Mouse (Mus musculus): Measurements from ENCODE around the gene Rundc1. TPM values are rescaled to one million over a fixed set of nuclear protein-coding genes. Genes with fewer than 3 reads are reported as not detected.

The Rundc1 gene
- total RNA-seq, 2 experiments from 2014 or later = 6.4 to 7.2 TPM

DNA sequence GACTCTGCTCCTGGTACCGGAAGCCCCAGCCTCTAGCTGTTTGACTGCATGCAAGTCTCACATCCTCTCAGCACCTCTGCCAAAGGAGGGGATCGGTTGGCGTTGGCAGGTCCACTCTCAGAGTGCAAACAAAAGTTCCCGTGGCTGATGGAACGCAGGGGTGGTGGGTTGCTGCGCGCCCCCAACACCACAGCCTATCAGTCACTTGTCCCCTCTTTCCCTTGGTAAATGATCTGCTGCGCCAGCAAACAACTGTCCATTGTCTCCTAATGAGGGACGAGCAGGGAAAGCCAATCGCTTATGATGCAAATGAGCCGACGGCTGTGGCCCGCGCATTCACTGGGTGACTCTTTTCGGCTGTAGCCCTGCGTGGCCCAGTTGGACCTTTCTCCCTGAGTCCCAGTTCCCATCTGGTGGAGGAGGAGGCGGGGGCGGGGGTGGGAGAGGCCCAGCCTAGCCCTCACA is 54.3 kb downstream of the Rundc1 start:
- intact Hi-C loops (cut with DNase I; ENCODE audit: low total_unique reads) = no loop called here
- DNase-seq = no peak

GRCm38 (mm10) chr11:101480912-101481311 is 56.0 kb downstream of the Rundc1 start:
- DNase-seq = no peak
- intact Hi-C loops (cut with DNase I; ENCODE audit: low total_unique reads) = no loop called here

DNA sequence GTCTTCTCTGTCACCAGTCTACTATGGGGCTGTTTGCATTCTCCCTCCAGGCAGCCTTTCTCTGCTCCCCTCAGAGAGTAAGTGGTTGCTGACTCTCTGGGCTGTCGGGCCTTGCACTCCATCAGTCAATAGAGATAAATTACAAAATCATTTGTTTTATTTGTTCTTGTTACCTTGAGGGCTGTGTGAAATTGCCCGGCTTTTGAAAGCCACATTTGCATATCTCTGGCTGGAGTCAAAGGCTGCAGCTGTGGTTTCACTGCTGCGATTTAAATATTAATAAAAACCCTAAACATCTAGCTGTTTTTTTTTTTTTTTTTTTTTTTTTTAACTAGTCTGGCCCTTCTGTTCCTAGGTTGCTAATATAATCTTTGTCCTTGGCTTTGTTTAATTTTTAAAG is 58.9 kb downstream of the Rundc1 start:
- no peak for DNase-seq
- intact Hi-C loops (cut with DNase I; ENCODE audit: low total_unique reads) = no loop called here

- intact Hi-C loops (cut with DNase I; ENCODE audit: low total_unique reads) = no loop called here
- no peak for DNase-seq
Observed at GRCm38 (mm10) chr11:101484245-101484644, 59.4 kb downstream of the Rundc1 start.

DNA sequence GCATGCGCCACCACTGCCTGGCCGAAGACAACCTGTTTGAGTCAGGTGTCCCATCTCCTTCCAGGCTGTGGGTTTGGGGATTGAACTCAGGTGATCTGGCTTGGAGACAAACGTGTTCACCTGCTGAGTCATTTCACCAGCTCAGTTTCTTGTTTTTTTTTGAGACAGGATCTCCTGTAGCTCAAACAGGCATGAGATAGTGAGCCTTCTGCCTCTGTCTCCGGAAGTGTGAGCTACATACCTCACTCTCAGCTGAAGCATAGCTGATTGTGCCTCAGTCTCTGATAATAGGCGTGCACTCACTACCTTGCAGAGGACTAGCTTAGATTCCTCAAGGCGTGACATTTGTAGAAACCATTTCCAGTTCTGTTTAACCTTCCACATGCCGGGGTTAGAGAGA is 59.9 kb downstream of the Rundc1 start:
- intact Hi-C loops (cut with DNase I; ENCODE audit: low total_unique reads) = no loop called here
- no peak for DNase-seq

Small RNA genes lying within 50 kb of the gene (microRNA-seq; reads per million reads assigned to microRNA genes)
- 1.6 to 2.5 reads per million in 2 experiments for gene Mir6929

Other genes starting within 250 kb of the Rundc1 start
- under 1 TPM in 1 of 2 experiments, not detected in 1; 0.12 TPM for gene Ccr10, start 249.6 kb upstream of the Rundc1 start, total RNA-seq (2021)
- gene Ezh1, start 198.6 kb upstream of the Rundc1 start, total RNA-seq (2021) = 10 to 100 TPM; 13.5 to 18.1 TPM
- 10 to 100 TPM; 69.8 to 97.1 TPM for gene Ramp2, start 179.1 kb upstream of the Rundc1 start, total RNA-seq (2021)
- gene Vps25, start 171.4 kb upstream of the Rundc1 start, total RNA-seq (2021) = 10 to 100 TPM; 38.1 to 39.0 TPM
- 1 to 10 TPM in 1 of 2 experiments, under 1 TPM in 1; 0.89 to 1.0 TPM for gene Wnk4, start 164.5 kb upstream of the Rundc1 start, total RNA-seq (2021)
- gene Cntd1, start 146.1 kb upstream of the Rundc1 start, total RNA-seq (2021) = under 1 TPM; 0.13 to 0.21 TPM
- gene Coa3, start 146.0 kb upstream of the Rundc1 start, total RNA-seq (2021) = 10 to 100 TPM; 70.0 to 73.4 TPM
- 10 to 100 TPM; 70.7 to 72.9 TPM for gene Becn1, start 122.8 kb upstream of the Rundc1 start, total RNA-seq (2021)
- gene Psme3, start 108.9 kb upstream of the Rundc1 start, total RNA-seq (2021) = 10 to 100 TPM; 60.9 to 61.2 TPM
- gene Aoc2, start 100.0 kb upstream of the Rundc1 start, total RNA-seq (2021) = 1 to 10 TPM; 1.2 to 1.3 TPM
- gene Aoc3, start 94.5 kb upstream of the Rundc1 start, total RNA-seq (2021) = 10 to 100 TPM; 20.7 to 21.7 TPM
- not detected for gene G6pc, start 57.5 kb upstream of the Rundc1 start, total RNA-seq (2021)
- 10 to 100 TPM; 16.4 to 17.4 TPM for gene Aarsd1, start 7.5 kb upstream of the Rundc1 start, total RNA-seq (2021)
- gene Gm27029, start 289 bp upstream of the Rundc1 start, total RNA-seq (2021) = 1 to 10 TPM; 3.2 to 4.1 TPM
- gene Ptges3l, start 248 bp downstream of the Rundc1 start, total RNA-seq (2021) = 100 to 1,000 TPM; 101 to 102 TPM
- gene Rpl27, start 17.2 kb downstream of the Rundc1 start, total RNA-seq (2021) = 10 to 100 TPM; 50.3 to 61.5 TPM
- gene Ifi35, start 23.3 kb downstream of the Rundc1 start, total RNA-seq (2021) = 1 to 10 TPM; 7.0 to 7.2 TPM
- gene Rnd2, start 39.9 kb downstream of the Rundc1 start, total RNA-seq (2021) = 1 to 10 TPM; 4.0 to 4.8 TPM
- gene Vat1, start 41.1 kb downstream of the Rundc1 start, total RNA-seq (2021) = 10 to 100 TPM; 27.1 to 33.6 TPM
- under 1 TPM; 0.89 to 0.92 TPM for gene Brca1, start 126.9 kb downstream of the Rundc1 start, total RNA-seq (2021)
- 10 to 100 TPM; 66.3 to 69.0 TPM for gene Nbr1, start 127.1 kb downstream of the Rundc1 start, total RNA-seq (2021)
- gene Tmem106a, start 157.2 kb downstream of the Rundc1 start, total RNA-seq (2021) = 1 to 10 TPM; 2.3 to 3.1 TPM
- gene Gm11634, start 174.2 kb downstream of the Rundc1 start, total RNA-seq (2021) = not detected
- 10 to 100 TPM; 18.0 to 19.8 TPM for gene Rdm1, start 202.1 kb downstream of the Rundc1 start, total RNA-seq (2021)
- 10 to 100 TPM in 1 of 2 experiments, 1 to 10 TPM in 1; 7.1 to 10.7 TPM for gene Arl4d, start 240.5 kb downstream of the Rundc1 start, total RNA-seq (2021)

Measured in gastrocnemius, postnatal 14 days (tissue).